Mouse (Mus musculus) cerebellum, postnatal 4 days (tissue): ENCODE measurements around the gene Ikzf3.

Source experiments
- DNase-seq, 2 experiments: peaks; one replicate each; pipeline ENCODE4 v3.0.0; 2022; ENCODE audit warnings: low spot score in 2 of 2, mixed read lengths in 1 of 2

The Ikzf3 gene

DNA sequence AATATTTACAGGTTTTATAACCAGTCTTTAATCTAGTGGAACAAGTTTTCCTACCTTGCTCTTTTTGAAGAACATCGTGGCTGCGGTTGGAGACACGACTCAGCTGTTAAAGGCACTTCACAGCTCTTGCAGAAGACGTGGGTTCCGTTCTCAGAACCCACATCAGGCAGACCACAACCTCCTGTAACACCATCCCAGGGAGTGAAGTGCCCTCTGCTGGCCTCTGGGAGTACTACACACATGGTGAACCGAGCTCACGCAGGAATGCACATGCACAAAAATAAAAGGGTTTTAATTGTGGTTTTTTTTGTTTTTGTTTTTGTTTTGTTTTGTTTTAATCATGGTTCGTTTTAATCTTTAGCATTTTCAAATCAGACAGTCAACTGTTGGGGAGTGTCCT, 22.5 kb upstream of the Ikzf3 start:
- DNase-seq: no peak

- DNase-seq: no peak
These were observed 18.1 kb upstream of the Ikzf3 start for GRCm38 (mm10) chr11:98563921-98564414.

GRCm38 (mm10) chr11:98563025-98563424, 17.2 kb upstream of the Ikzf3 start:
- DNase-seq: no peak

GRCm38 (mm10) chr11:98560942-98561341, 15.1 kb upstream of the Ikzf3 start:
- no peak for DNase-seq

DNA sequence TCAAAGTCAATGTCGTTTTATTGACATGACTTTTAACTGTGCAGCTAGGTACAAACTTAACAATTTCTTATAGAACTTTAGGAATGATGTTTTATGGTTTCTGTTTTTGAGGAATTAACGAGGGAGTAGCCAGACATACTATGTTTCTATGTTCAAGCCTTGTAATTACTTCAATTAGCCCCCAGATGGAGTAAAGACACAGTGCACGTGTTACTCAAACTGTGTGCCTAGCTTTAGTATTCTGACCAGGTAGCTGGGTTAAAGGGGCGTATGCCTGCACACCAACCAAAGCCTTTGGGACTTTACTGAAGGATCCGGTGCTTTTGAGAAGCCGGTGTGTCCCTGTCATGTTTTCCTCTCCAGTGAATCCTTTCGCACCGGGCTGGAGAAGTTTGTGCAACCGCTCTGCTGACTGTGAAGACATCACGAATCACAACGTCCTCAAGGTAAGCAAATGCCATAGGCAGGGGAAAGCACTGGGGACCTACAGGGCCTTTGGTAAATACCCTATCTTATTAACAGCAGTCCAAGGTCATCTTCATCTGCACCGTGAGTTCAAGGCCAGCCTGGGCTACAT, 9.4 kb upstream of the Ikzf3 start:
- DNase-seq: no peak

- no peak for DNase-seq
These were observed 8.1 kb upstream of the Ikzf3 start for GRCm38 (mm10) chr11:98553966-98554365.

DNA sequence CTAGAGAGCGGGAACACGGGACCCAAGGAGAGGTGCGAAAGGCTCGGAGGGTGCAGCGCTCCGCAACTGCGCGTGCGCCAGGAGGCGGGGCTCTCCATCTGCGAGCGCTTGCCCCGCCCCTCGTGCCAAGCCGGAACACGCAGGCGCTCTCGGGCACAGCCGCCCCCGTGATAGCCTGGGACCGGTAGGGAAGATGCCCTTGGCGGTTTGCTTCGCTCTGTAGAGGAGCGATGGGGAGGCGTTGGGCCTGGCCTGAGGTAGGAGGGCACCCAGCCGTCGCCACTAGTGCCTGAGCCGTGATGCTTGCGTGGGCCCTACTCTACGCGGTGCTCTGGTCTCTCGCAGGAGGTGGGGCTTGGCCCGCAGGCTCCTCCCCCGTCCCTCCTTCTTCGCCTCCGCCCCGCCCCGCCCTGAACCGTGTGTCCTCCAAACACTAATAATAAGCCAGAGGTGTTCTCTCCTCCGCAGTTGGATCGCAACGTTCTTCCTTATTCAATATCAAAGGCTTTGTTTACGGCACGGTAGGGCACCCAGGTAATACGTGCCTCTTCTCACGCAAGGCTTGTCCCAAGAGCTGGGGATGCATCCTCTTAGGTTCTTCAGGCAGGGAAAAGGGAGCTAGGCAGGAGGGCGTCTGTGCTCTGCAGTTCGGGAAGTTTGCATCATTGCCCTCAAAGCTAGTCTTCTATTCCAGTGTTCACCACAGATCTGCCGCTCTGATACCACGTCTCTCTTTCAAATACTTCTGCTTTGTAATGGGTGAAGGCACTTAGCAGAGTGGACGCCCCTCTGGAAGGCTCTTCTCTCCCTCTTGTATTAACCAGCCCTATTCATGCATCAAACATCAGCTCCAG, 5.4 kb upstream of the Ikzf3 start, which contains the start of gene Zpbp2:
Gene Zpbp2, plus strand, starts transcription at position 123 of the 854 bp plus-strand sequence.
- peak; percentile 69 to 84 for DNase-seq

DNA sequence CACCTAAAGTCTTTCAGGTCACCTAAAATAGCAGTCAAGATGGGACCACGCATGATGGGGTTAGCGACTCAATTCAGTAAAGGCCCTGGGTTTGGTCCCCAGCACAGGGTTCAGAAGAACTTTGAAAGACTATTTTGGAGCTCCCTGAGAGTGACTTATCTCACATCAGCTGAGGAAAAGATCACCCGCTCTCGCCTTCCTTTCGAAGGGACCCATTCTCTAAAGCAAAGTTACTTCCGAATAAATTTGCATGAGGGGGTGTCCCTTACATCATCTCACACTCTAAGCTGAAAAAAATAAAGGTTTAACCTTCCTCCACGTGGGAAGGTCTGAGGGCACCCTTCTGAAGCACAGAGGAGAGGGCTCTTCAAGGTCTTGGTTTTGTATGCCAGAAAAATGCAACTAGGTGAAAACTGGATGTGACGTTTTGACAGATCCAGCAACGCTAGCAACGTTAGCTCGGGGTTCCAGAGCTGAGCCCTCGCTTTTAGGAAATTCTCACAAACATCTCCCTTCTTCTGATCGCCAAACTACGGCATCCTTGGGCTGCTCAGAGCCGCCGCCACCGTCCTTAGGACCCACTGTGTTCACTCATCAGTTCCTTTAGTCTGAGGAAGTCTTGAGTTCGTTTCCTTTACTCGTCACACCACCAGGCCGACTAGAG, 4.6 kb upstream of the Ikzf3 start:
- DNase-seq: no peak

DNA sequence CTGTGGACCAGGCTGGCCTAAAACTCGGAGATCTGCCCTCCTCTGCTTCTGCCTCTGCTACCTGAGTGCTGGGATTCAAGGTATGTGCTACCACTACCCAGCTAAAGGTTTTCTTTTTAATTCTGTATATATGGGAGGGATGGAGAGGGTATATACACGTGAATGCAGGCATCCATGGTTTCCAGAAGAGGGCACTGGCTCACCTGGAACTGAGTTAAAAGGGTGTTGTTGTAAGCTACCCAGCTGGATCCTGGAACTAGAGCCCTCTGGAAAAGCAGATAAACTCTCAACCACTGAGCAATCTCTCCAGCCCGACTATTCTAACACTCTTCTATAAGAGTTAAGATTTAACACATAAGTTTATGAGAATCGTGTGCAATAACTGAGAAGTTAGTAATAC, 3.5 kb upstream of the Ikzf3 start:
- DNase-seq: no peak

DNA sequence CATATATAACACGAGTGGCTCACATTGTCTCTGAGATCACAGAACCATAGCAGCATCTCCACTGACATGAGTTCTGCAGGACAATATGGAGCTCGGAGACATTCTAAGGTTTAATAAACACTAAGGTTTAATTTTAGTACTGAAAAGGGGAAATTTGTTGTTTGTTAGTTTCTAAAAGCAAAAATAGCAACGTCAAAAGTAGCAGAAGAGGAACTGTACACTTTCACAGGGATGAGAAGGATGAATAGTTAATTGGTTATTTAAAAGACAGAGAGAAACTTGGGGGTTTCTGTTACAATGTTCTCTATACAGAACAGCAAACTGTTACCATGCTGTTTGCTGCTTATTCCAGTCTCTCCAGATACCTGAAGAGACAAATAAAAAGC, 1.5 kb upstream of the Ikzf3 start:
- DNase-seq: no peak

DNA sequence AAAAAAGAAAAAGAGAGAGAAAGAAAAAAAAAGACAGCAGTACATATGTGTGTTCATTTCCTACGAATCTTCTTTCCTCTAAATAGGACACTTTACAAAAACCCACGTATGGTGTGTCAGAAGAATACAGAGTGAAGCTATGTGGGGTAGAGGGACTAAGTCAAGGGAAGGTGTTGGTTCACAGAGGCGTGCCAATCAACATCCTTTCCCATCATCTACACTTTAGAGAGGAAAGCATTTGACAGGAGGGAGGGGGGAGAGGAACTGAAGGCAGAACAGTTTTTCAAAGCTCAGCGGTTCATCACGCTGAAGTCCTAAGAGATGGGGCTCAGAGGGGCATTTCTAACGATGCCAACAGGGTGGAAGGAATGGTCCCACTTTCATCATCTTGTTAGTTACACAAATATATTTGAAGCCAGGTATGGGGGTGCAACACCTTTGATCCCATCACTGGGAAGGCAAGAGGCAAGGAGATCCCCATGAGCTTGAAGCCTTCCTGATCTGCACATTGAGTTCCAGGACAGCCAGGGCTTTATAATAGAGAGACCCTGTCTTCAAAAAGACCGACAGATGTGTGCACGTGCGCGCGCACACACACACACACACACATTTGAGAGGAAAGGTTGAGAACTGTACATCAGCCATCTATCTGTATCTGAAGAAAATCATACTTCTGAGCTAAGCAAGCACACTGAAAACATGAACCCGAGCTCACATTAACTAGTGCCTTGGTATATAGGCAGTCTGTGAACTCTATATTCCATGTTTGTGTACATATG, 887 bp upstream of the Ikzf3 start:
- no peak for DNase-seq

DNA sequence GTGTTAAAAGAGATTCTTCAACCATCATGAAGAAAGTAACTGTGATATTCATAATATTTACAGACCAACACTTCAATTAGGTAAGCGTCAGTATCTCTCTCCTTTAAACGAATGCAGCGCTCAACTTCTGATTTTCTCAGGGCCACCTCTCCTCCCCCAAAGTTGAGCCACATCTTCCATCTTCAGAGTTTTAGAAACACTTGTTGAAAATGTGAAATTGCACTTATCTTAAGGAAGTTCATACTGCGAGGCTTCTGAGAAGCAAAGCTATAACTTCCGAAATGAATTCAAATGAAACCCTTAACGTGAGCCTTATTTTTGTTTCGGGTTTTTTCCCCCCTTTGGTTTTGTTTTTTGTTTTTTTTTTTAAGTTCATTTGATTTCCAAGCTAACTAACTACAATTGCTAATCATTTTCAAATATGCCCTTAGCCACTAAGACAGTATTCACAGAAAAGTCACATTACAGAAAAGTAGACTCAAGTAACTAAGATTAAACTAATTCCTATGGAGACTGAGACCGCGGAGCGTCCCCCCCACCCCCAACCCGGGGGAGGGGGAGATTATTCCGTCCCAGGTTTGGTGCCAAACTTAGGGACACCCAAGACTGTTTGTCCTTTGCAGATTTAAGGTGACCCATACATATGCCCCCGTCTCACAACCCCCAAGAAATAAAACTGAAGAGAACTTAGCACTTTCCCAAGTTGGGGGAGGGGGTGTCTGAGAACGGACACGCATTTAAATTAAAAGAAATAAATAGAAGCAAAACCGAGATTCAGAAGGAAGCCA, 747 bp downstream of the Ikzf3 start:
- DNase-seq: no peak

DNA sequence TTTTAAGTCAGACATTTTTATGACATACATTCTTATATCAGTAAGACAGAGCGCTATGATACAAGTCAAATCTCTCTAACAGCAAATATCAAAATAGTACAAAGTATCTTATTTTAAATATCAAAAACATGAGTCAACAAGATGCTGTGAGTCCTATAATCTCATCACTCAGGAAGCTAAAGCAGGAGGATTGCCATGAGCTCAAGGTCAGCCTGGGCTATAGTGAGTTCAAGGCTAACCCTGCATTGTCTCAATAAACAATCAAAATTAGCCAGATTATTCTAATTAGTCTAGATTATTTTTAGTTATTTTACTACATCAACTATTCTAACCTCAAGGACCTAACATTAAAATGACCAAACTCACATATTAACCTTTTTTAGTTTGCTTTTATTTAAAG, 2.4 kb downstream of the Ikzf3 start:
- DNase-seq: no peak

DNA sequence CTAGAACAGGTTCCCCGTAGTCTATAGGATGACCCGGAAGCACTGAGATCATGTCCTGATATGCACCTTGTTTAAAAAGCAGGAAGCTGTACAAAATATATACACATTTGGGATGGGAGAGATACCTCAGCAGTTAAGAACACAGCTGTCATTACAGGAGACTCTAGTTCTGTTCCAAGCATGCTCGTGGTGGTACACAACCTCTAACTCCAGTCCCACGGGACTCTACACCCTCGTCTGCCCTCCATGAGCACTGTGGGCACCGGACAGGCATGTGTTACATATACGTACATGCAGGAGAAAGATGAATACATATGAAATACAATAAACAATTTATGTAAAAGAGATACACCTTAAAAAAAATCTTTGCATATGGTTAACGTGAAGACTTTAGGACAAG, 3.3 kb downstream of the Ikzf3 start:
- DNase-seq: no peak

DNA sequence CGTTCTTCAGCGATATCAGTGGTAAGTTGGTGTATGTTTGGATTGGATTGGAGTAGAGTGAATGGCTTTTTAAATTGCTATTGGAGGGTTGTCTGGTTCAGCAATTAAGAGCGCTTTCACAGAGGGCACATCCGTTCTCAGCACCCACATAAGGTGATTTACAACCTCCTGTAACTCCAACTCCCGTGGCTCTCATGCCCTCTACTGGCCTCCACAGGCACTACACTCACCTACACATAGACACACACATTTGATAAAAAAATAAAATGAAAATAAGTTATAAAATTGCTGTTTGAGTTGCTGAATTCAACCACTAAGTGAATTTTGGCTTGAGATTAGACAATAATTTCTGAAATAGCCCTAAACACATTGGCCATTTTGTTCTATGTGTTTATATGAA, 5.5 kb downstream of the Ikzf3 start:
- no peak for DNase-seq

DNA sequence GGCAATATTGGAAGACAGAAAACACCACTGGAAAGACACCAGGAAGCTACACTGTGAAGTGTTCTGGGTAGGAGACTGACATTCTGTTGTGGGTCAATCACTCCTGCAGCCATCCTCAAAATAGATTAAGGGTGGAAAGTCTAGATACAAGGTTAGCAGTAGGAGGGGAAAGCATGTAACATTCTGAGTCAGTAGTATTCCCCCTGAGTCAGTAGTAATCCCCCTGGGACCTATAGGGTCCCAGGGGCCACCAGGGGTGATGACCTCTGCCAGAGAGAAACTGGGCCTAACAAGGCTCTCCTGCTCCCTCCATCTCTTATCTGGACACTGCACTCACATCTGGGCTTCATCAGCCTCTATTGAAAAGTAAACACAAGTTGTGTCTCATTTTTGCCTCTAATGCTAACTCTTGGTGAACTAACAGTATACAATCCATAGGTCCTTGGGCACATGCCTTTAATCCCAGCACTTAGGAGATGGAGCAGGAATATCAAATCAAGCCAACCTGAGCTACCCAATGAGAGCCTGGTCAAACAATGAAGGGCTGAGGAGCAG, 8.3 kb downstream of the Ikzf3 start:
- DNase-seq: no peak

GRCm38 (mm10) chr11:98526824-98527461, 18.9 kb downstream of the Ikzf3 start:
- DNase-seq: no peak

- no peak for DNase-seq
These were observed 20.7 kb downstream of the Ikzf3 start for GRCm38 (mm10) chr11:98525140-98525539.

DNA sequence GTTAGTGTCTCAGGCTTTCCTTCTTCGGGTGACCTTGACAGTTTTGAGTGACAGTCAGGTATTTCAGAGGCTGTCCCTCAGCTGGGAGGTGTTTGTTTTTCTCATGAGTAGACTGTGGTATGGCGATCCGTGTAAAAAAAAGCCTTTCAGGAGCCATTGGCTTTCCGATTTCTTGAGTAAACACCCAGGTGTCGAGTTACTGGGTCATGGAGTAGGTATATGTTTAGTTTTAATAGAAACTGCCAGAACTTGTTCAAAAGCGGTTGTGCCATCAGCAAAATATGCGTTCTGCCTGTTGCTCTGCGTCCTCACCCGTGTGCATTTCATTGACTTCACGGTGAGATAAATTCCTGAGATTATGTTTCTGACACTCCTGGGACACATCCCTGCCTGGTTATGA, 25.4 kb downstream of the Ikzf3 start:
- DNase-seq: no peak

- DNase-seq: no peak
These were observed 32.4 kb downstream of the Ikzf3 start for GRCm38 (mm10) chr11:98513356-98513936.
